Mouse (Mus musculus): ENCODE data around the gene Agap2.

DNA sequence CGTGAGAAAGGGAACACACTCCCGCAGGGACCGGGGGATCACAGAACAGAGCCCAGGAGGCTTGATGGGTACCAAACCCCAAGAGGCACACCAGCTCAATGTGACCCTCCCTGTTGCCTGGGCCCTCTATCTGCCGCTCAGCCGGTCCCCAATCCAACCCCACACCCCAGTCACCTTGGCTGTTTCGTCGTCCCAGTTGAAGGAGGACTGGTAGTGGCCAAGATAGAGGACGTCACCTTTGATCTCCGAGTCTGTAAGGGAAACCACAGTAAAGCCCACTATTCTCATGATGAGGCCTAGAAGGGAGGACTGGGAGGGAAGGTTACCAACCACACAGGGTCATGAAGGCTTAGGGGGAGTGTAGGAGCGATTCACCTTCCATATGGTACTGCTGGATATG, 44.1 kb downstream of the Agap2 start:
- TF ChIP-seq CTCF (IDR thresholded peaks at IDR 0.05) (no peak), EP300 (IDR thresholded peaks at IDR 0.05) (no peak)

Data from lung, postnatal 0 days (tissue).